Mouse (Mus musculus) limb, embryonic 14.5 days (tissue): Measurements from ENCODE around the gene Kpna6. TPM values are rescaled to one million over a fixed set of nuclear protein-coding genes. Genes with fewer than 3 reads are reported as not detected.

Source experiments
- ATAC-seq: fragments of 200-750 bp; cut with Nextera tagmentation; 2 replicates; pipeline ENCODE4 v1.8.0; 2017; ENCODE audit warnings: low read depth, moderate number of reproducible peaks, moderate TSS enrichment; ENCODE audit not compliant: low FRiP score
- DNase-seq: peaks from one replicate; pipeline ENCODE4 v3.0.0-alpha.2; 2015; ENCODE audit warnings: low spot score
- H3K27ac ChIP-seq: fragments of 300-500 bp; sonication (generic); replicated peaks from 2 replicates; pipeline ENCODE4 v1.5.1; 2014; ENCODE audit warnings: low read depth, mild to moderate bottlenecking, low read length, moderate library complexity, mixed read lengths
- H3K27me3 ChIP-seq: fragments of 300-500 bp; sonication (generic); 2 replicates; pipeline ENCODE4 v1.6.1; 2014; ENCODE audit warnings: low read length, mixed read lengths; ENCODE audit not compliant: control insufficient read depth, insufficient read depth
- H3K36me3 ChIP-seq: fragments of 300-500 bp; sonication (generic); 2 replicates; pipeline ENCODE4 v1.6.1; 2014; ENCODE audit warnings: mild to moderate bottlenecking, low read length, moderate library complexity, mixed read lengths; ENCODE audit not compliant: control insufficient read depth, insufficient read depth
- H3K4me1 ChIP-seq: fragments of 300-500 bp; sonication (generic); 2 replicates; pipeline ENCODE4 v1.6.1; 2014; ENCODE audit warnings: antibody characterized with exemption, low read length, mixed read lengths; ENCODE audit not compliant: control insufficient read depth, insufficient read depth
- H3K4me2 ChIP-seq: fragments of 300-500 bp; sonication (generic); replicated peaks from 2 replicates; pipeline ENCODE4 v1.6.1; 2014; ENCODE audit warnings: low read depth, mild to moderate bottlenecking, low read length, moderate library complexity; ENCODE audit not compliant: severe bottlenecking
- H3K4me3 ChIP-seq: fragments of 300-500 bp; sonication (generic); replicated peaks from 2 replicates; pipeline ENCODE4 v1.5.1; 2014; ENCODE audit warnings: low read length
- H3K9ac ChIP-seq: fragments of 300-500 bp; sonication (generic); 2 replicates; pipeline ENCODE4 v1.6.1; 2014; ENCODE audit warnings: mild to moderate bottlenecking, low read depth, low read length, moderate library complexity; ENCODE audit not compliant: severe bottlenecking
- H3K9me3 ChIP-seq: fragments of 300-500 bp; sonication (generic); 2 replicates; pipeline ENCODE4 v1.6.1; 2016; ENCODE audit warnings: low read length; ENCODE audit not compliant: control insufficient read depth
- POLR2A ChIP-seq: fragments of 200-500 bp; IDR thresholded peaks from 2 replicates; pipeline ENCODE4 v1.8.0; 2012; ENCODE audit warnings: inconsistent platforms, mild to moderate bottlenecking, moderate library complexity, borderline replicate concordance; ENCODE audit not compliant: insufficient read depth, insufficient read length; ENCODE audit errors: extremely low read depth
- WGBS: fragments of 180-500 bp; shearing (Covaris S2); extraction: QIAGEN DNeasy Blood & Tissue Kit; methylation state at CpG from one replicate; pipeline ENCODE4 v1.1.7; 2014; 5-methylcytosine and 5-hydroxymethylcytosine counted together
- polyA plus RNA-seq, 2 experiments: library from polyadenylated mRNA; depleted of rRNA in 1 of 2; stranded (reverse) in 1 of 2; unstranded in 1 of 2; fragments of >200 nt; fragmentation: Nextera tagmentation in 1 of 2; extraction: Ambion mirVana in 1 of 2; gene quantifications; 2 replicates each; pipeline versions ENCODE4 v1.2.1 to v1.2.3; 2012 to 2014

Gene Kpna6
- polyA plus RNA-seq, 2 experiments: 14.6 to 35.2 TPM

DNA sequence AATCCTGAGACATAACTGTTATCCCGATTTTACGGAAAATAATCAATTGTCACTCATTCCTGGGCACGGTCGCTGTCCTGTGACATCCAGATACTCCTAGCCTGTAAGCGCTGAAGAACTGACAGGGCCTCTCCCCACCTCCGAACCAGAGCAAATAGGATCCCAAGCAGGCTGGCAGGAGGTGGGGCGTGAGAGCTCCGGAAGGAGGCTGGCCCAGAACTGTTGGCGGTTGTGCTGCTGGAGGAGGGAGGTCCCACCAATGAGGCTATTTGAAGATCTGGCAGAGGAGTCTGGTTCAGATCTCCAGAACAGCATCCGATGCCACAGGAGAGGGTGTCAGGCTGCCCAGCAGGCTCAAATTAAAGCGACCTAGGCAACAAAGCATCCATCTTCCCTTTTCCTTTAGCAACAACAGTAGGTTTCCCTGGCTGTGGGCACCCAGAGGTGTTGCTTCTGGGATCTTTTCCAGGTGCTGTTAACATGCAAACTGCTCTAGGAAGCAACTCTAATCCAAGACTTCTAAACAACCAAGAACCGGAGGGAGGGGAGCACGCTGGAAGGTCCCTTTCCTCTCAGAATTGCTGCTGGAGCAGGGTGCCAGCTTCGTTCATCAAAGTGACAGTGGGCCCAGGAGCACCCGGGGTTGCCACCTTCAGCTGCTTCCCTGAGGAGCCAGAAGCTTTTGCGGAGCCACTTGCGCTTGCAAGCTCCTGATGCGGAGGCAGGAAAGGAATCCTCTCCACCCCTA, 48.1 kb downstream of the Kpna6 start:
- H3K36me3 ChIP-seq: peaks cover 35% of the 10 kb centered on the region
- peak overlapping the region; percentile 76 for H3K9ac ChIP-seq
- WGBS: 1% methylated on average over 18 of the region's 18 CpGs
- no peaks in the 10 kb centered on the region for H3K9me3 ChIP-seq
- peak overlapping the region; percentile 83 for H3K27ac ChIP-seq
- peak; percentile 93 for DNase-seq
- 0 out of 2 replicates have a peak, but pooled peaks have one; percentile 30 for TF ChIP-seq POLR2A
- peak; percentile 87 for ATAC-seq
- peak overlapping the region; percentile 60 for H3K4me3 ChIP-seq
- peak overlapping the region; percentile 88 for H3K4me2 ChIP-seq
- peaks cover 19% of the 10 kb centered on the region for H3K4me1 ChIP-seq
- no peaks in the 10 kb centered on the region for H3K27me3 ChIP-seq

DNA sequence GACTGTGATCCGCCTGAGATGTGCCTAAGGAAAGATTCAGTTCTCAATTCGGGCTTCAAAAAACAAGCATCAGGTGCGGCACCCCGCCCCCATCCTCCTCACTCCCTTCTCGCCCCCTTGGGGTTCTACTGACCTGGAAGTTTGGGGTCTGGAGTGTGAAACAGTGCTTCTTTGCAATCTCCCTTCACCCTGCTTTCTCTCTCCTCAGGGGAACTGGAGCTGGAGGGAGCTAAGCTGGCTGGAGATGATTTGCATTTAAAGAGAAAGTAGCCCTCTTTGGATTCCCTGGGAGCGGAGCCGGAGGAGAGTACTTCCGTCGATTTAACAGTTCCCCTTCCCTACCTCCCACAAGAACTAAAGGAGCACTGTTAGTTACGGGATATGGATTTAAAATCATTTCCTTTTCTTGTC, 48.9 kb downstream of the Kpna6 start, which contains the start of gene Ccdc28b:
Ccdc28b (minus strand) TSS at position 267 of the 411 bp plus-strand sequence.
- 0% methylated on average over 10 of the region's 10 CpGs for WGBS
- Histone ChIP-seq H3K4me1 (peaks cover 19% of the 10 kb centered on the region), H3K4me2 (peak within 1 kb of the TSS; percentile 88), H3K9me3 (no peaks in the 10 kb centered on the region), H3K4me3 (peak within 1 kb of the TSS; percentile 60), H3K36me3 (peaks cover 27% of the 10 kb centered on the region), H3K27ac (peak within 1 kb of the TSS; percentile 83), H3K27me3 (no peaks in the 10 kb centered on the region), H3K9ac (peak within 1 kb of the TSS; percentile 76)
- no peak for TF ChIP-seq POLR2A
- DNase-seq (no peak), ATAC-seq (peak; percentile 20)

DNA sequence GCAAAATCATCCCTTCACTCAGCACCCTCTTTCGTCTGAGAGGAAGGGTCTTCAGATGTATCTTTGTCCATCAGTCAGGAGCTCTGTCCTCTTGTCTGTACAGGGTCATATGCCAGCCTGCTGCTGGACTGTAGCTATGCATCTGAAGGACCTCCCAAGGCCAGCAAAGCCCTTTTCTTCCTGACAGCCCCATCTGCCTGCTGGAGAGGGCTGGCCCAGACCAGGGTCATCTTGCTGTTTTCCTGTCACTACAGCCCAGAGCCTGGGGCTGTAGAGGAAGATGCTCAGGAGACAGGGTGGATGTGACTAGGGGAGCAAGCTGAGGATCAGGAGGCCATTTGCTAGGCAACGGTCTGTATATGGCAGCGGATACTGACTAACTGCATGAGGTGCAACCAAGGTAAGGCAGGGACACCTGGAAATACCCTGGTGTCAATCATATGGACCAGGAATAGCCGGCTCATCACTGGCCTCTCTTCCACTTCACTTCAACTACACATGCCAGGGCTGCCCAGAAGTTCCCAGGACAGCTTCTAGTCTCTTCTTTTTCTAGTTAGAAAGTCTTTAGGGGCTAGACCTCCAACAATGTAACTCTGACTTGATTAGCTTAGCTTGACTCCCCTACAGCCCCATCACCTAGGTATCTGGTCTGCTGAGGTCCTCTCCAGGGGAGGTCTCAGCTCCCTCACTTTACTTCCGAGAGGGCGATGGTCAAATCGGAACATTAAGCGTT, 49.6 kb downstream of the Kpna6 start:
- Histone ChIP-seq H3K4me3 (peak overlapping the region; percentile 60), H3K4me1 (peaks cover 25% of the 10 kb centered on the region), H3K27ac (peak overlapping the region; percentile 83; the same call in 1 of the 2 replicates), H3K4me2 (peak overlapping the region; percentile 88), H3K9me3 (no peaks in the 10 kb centered on the region), H3K36me3 (peaks cover 20% of the 10 kb centered on the region), H3K27me3 (no peaks in the 10 kb centered on the region), H3K9ac (peak overlapping the region; percentile 76)
- no peak for DNase-seq
- TF ChIP-seq POLR2A: no peak
- 20% methylated on average over 8 of the region's 8 CpGs for WGBS
- ATAC-seq: no peak

DNA sequence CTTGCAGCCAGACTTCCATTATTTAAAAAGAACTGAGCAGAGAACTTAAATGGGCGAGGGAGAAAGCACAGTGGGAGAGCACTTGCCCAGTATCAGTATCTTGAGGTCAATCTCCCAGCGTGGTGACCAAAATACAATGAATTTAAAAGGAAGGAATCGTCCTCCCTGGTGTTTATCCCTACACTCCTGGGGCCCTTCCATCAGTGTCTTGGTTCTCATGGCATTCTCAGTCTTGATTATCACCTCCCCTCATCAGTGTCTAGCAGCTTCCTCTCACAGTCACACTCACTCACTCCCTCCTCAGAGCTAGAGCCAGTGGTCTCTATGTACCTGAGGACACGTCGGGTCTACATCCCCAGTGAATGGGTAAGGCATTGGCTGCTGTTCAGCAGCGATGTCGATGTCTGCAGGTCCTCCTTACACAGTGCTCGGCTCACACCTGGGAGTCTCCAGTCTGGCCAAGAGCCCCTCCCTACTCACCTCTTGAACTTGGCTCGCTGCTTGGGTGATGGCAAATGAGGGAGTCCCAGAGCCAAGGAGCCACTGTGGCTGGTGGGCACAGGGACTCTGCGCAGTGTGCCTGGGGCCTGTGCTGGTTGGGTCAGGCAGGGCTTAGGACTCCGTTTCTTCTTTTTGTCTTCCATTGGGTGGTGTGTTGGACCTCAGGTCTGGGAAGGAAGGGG, 50.3 kb downstream of the Kpna6 start:
- TF ChIP-seq POLR2A: no peak
- H3K27ac ChIP-seq: no peak overlapping the region

More for the DNA sequence above, 50.3 kb downstream of the Kpna6 start:
- H3K36me3 ChIP-seq: peaks cover 13% of the 10 kb centered on the region
- no peak for ATAC-seq
- no peaks in the 10 kb centered on the region for H3K9me3 ChIP-seq
- H3K4me1 ChIP-seq: peaks cover 26% of the 10 kb centered on the region
- 80% methylated on average over 11 of the region's 11 CpGs for WGBS
- H3K4me2 ChIP-seq: peak overlapping the region; percentile 88; the same call in 1 of the 2 replicates
- H3K9ac ChIP-seq: no peak overlapping the region
- no peaks in the 10 kb centered on the region for H3K27me3 ChIP-seq
- no peak overlapping the region for H3K4me3 ChIP-seq
- no peak for DNase-seq
